Mouse (Mus musculus) heart, adult 2 months (tissue): ENCODE results near the gene Use1.

Experiments
- CTCF ChIP-seq: fragments of 200-600 bp; IDR thresholded peaks from 2 replicates; pipeline ENCODE4 v1.8.1; 2022; ENCODE audit warnings: antibody characterized with exemption, mild to moderate bottlenecking, moderate library complexity
- EP300 ChIP-seq: fragments of 200-500 bp; IDR thresholded peaks from 2 replicates; pipeline ENCODE4 v1.6.1; 2011; ENCODE audit warnings: low read depth, low read length, control low read depth; ENCODE audit not compliant: insufficient read depth
- POLR2A ChIP-seq: fragments of 200-500 bp; IDR thresholded peaks from 2 replicates; pipeline ENCODE4 v1.6.1; 2011; ENCODE audit warnings: mild to moderate bottlenecking, low read depth, low read length, control low read depth; ENCODE audit not compliant: insufficient read depth

- peak; percentile 69 for TF ChIP-seq CTCF
- no peak for TF ChIP-seq EP300
- no peak for TF ChIP-seq POLR2A
These were observed 26.0 kb upstream of the Use1 start for GRCm38 (mm10) chr8:71340625-71341024.
